Mouse (Mus musculus): Measurements from ENCODE around the gene Kansl2. TPM values are rescaled to one million over a fixed set of nuclear protein-coding genes. Genes with fewer than 3 reads are reported as not detected.

Kansl2 gene
- polyA plus RNA-seq, 1 experiment from 2014 or later = 95.9 TPM

DNA sequence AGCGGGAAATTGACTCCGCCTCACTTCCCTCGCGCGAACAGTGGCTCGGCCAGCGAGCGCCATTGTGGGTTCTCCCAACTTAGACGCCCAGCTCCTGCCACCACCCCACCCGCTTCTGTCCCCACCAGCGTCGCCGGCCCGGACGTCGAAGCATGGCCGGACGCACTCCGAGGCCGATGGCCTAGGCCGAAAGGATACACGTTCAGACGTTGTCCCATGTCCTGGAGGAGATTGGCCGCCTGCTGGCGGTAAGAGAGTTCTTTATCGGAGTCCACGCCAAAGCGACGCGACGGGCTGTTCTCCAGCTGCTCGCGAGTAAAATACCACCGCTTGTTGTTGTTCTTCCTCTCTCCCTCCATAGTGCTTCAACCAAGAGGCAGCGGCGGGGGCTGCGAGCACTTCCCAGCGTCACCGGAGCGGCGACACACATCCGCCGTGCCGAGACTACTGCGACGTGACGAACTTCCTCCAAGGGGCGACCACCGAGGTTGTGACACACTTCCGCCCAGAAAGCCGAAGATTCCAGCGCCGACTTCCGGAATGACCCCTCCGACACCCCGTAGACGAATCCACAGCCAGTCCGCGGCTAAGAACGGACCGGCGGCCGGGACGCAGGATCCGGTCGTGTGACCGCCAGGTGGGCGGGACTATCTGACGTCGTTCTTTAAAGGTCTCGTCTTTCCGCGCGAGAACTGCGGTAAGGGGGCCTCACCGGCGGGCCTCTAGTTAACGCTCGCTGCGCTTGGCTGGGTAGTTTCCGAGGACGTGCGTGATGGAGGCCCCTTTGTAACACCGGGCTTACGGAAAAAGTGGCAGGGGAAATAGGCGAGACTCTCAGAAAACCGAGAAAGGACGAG, 33.4 kb upstream of the Kansl2 start:
- ATAC-seq (ENCODE audit: insufficient number of reproducible peaks, low FRiP score) = peak; percentile 96
- no peaks in the 10 kb centered on the region for H3K9me3 ChIP-seq (replicated peaks)
- WGBS = under 1% methylated on average over 88 of the region's 88 CpGs
- H3K27me3 ChIP-seq (replicated peaks) = no peaks in the 10 kb centered on the region
- H3K9ac ChIP-seq = peak overlapping the region; percentile 97
- H3K4me1 ChIP-seq (replicated peaks) = peaks cover 26% of the 10 kb centered on the region
- H3K36me3 ChIP-seq = peaks cover 21% of the 10 kb centered on the region
- H3K27ac ChIP-seq (ENCODE audit: poor library complexity, severe bottlenecking) = peak overlapping the region; percentile 98
- H3K4me2 ChIP-seq = peak overlapping the region; percentile 94
- peak overlapping the region; percentile 87 for H3K4me3 ChIP-seq

DNA sequence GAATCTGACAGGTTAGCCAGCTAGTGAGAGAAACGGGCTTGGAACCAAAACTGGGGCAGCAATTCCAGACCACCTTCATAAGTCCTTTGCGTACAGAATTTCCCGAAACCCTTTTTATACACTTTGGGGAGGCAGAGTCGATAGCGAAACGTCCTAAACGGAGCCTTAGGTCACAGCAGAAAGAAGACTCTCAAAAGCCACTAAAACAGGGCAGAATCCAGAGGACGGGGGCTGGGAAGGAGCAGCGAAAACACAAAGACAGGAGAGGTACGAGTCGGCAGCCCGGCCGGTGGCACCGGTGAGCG, 32.9 kb upstream of the Kansl2 start:
- peaks cover 23% of the 10 kb centered on the region for H3K36me3 ChIP-seq
- ATAC-seq (ENCODE audit: insufficient number of reproducible peaks, low FRiP score) = no peak
- peak overlapping the region; percentile 81 for H3K4me2 ChIP-seq
- peaks cover 26% of the 10 kb centered on the region for H3K4me1 ChIP-seq (replicated peaks)
- H3K4me3 ChIP-seq = peak overlapping the region; percentile 87
- no peaks in the 10 kb centered on the region for H3K9me3 ChIP-seq (replicated peaks)
- under 1% methylated on average over 15 of the region's 15 CpGs for WGBS
- no peaks in the 10 kb centered on the region for H3K27me3 ChIP-seq (replicated peaks)
- H3K27ac ChIP-seq (ENCODE audit: poor library complexity, severe bottlenecking) = peak overlapping the region; percentile 98
- H3K9ac ChIP-seq = peak overlapping the region; percentile 97

DNA sequence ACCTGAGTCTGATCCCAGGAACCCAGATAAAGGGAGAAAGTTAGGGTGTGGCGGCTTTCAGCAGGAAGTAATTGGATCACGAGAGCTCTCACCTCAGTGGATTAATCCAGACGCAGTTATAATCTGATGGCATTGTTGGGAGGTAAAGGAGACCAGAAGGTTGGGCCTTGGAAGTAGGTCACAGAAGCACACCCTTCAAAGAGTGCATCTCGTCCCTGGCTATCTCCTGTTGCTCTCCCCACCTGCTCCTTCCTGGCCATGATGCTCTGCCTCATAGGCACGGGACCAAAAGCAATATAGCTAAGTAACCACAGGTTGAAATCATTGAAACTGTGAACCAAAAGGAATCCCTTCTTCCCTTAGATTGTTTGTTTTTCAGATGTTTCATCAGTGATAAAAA, 23.1 kb upstream of the Kansl2 start:
- H3K27me3 ChIP-seq (replicated peaks) = no peaks in the 10 kb centered on the region
- whole genome bisulfite sequencing = 84% methylated on average over 5 of the region's 5 CpGs
- no peak for ATAC-seq (ENCODE audit: insufficient number of reproducible peaks, low FRiP score)
- H3K9me3 ChIP-seq (replicated peaks) = no peaks in the 10 kb centered on the region
- H3K4me2 ChIP-seq = no peak overlapping the region
- H3K9ac ChIP-seq = no peak overlapping the region
- H3K27ac ChIP-seq (ENCODE audit: poor library complexity, severe bottlenecking) = no peak overlapping the region
- H3K4me3 ChIP-seq = no peak overlapping the region
- peaks cover 60% of the 10 kb centered on the region for H3K36me3 ChIP-seq
- H3K4me1 ChIP-seq (replicated peaks) = no peaks in the 10 kb centered on the region

DNA sequence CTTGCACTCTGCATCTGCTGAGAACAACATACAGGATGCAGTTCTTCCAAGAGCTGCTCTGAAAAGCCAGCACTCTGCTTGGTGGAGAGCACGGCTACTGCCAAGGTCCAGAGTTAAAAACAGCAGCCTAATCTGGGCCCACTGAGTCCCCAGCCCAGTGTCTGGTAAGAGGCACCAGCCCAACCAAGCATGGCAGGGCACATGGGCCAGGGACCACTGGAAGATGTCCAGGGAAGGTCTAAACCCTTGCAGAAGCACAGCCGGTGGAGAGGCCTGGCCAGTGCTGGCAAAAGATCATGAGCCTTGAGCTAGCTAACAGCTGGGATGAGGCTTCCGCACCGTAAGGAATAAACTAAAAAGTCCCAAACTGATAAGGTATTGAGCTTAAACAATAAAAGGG, 21.8 kb upstream of the Kansl2 start:
- H3K36me3 ChIP-seq = peaks cover 69% of the 10 kb centered on the region
- H3K4me1 ChIP-seq (replicated peaks) = no peaks in the 10 kb centered on the region
- H3K4me3 ChIP-seq = no peak overlapping the region
- no peaks in the 10 kb centered on the region for H3K9me3 ChIP-seq (replicated peaks)
- no peak for ATAC-seq (ENCODE audit: insufficient number of reproducible peaks, low FRiP score)
- WGBS = 90% methylated on average over 4 of the region's 4 CpGs
- no peak overlapping the region for H3K4me2 ChIP-seq
- H3K27ac ChIP-seq (ENCODE audit: poor library complexity, severe bottlenecking) = no peak overlapping the region
- no peak overlapping the region for H3K9ac ChIP-seq
- H3K27me3 ChIP-seq (replicated peaks) = no peaks in the 10 kb centered on the region

DNA sequence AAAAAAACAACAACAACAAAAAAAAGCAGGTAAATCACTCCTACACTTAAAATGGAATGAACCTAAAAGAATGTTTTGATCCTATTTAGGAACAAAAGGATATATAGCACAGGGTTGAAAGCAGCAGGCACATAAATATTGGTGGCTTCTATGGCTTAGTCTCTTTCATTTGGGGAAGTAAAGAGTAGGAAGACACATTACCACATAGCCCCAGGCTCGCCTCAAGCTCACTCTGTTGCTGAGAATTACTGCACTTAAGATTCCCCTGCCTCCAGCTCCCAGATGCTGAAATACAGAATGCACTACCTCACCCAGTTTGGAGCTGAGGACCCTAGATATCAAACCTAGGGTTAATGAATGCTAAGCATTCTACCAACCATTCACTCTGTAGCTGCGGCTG, 18.7 kb upstream of the Kansl2 start:
- Histone ChIP-seq H3K9ac (no peak overlapping the region), H3K27me3 (replicated peaks) (no peaks in the 10 kb centered on the region), H3K4me2 (no peak overlapping the region), H3K36me3 (peaks cover 73% of the 10 kb centered on the region), H3K9me3 (replicated peaks) (no peaks in the 10 kb centered on the region), H3K4me1 (replicated peaks) (no peaks in the 10 kb centered on the region), H3K4me3 (no peak overlapping the region), H3K27ac (ENCODE audit: poor library complexity, severe bottlenecking) (no peak overlapping the region)
- no peak for ATAC-seq (ENCODE audit: insufficient number of reproducible peaks, low FRiP score)
- 85% methylated on average over 2 of the region's 2 CpGs for WGBS

DNA sequence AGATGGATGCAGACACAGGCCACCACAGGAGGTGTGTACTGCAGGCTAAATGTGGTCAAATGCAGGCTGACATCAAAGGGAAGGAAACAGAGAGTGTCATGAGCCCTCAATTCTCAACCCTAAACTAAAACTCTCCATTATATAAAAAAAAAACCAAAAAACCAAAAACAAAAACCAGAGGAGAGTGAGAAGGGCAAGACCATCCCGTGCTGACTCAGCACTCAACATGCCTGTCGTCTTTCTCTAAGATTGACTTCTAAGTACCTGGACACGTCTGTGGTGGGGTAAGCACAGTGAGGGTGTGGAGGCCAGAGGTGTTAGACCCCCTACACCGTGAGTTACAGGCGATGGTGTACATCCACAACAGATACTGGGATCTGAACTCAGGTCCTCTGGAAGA, 12.8 kb upstream of the Kansl2 start:
- H3K4me2 ChIP-seq = no peak overlapping the region
- H3K9me3 ChIP-seq (replicated peaks) = no peaks in the 10 kb centered on the region
- ATAC-seq (ENCODE audit: insufficient number of reproducible peaks, low FRiP score) = no peak
- H3K27ac ChIP-seq (ENCODE audit: poor library complexity, severe bottlenecking) = no peak overlapping the region
- WGBS = 90% methylated on average over 5 of the region's 5 CpGs
- H3K9ac ChIP-seq = no peak overlapping the region
- no peaks in the 10 kb centered on the region for H3K4me1 ChIP-seq (replicated peaks)
- H3K36me3 ChIP-seq = peaks cover 88% of the 10 kb centered on the region
- no peaks in the 10 kb centered on the region for H3K27me3 ChIP-seq (replicated peaks)
- no peak overlapping the region for H3K4me3 ChIP-seq

DNA sequence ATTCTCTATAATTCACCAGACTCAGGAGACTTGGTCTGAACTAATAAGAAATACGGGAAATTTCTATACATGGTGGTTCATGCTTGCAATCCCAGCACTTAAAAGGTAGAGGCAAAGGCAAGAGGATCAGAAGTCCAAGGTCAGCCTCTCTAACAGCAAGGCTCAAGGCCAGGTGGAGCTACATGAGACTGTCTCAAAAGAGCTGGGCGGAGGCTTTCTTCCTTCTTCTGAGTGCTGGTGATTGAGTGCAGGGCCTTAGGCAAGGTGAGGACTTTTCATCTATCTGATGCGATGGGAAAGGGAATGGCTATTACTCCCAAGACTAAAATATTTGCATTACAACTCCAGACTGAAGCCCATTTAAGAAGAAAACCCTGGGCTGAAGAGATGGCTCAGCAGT, 11.1 kb upstream of the Kansl2 start:
- no peak for ATAC-seq (ENCODE audit: insufficient number of reproducible peaks, low FRiP score)
- H3K4me1 ChIP-seq (replicated peaks) = no peaks in the 10 kb centered on the region
- H3K36me3 ChIP-seq = peaks cover 77% of the 10 kb centered on the region
- no peaks in the 10 kb centered on the region for H3K27me3 ChIP-seq (replicated peaks)
- no peak overlapping the region for H3K9ac ChIP-seq
- no peaks in the 10 kb centered on the region for H3K9me3 ChIP-seq (replicated peaks)
- H3K27ac ChIP-seq (ENCODE audit: poor library complexity, severe bottlenecking) = no peak overlapping the region
- no peak overlapping the region for H3K4me2 ChIP-seq
- no peak overlapping the region for H3K4me3 ChIP-seq
- WGBS = 92% methylated on average over 3 of the region's 3 CpGs

DNA sequence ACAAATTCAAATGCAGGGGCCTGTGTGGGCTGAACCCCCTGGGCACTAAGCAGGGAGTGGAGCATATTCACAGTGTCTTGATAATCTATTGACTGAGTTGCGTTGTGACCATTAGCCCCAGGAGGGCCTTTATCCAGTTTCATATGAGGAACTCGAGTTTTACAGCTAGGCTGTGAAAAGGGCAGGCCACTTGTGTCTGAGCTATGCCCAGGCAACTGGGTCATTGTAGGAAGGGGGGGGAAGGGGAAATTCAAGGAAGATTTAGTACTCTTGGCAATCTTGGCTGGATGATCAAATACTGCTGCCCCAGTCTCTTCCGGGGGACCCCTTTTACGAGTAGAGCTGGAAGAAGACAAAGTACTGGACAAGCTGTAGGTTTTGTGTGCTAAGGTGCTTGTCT, 9.3 kb upstream of the Kansl2 start:
- no peak overlapping the region for H3K4me2 ChIP-seq
- H3K9me3 ChIP-seq (replicated peaks) = no peaks in the 10 kb centered on the region
- no peak overlapping the region for H3K4me3 ChIP-seq
- H3K27ac ChIP-seq (ENCODE audit: poor library complexity, severe bottlenecking) = no peak overlapping the region
- H3K4me1 ChIP-seq (replicated peaks) = no peaks in the 10 kb centered on the region
- no peak for ATAC-seq (ENCODE audit: insufficient number of reproducible peaks, low FRiP score)
- peaks cover 72% of the 10 kb centered on the region for H3K36me3 ChIP-seq
- 90% methylated on average over 4 of the region's 4 CpGs for WGBS
- no peaks in the 10 kb centered on the region for H3K27me3 ChIP-seq (replicated peaks)
- no peak overlapping the region for H3K9ac ChIP-seq

DNA sequence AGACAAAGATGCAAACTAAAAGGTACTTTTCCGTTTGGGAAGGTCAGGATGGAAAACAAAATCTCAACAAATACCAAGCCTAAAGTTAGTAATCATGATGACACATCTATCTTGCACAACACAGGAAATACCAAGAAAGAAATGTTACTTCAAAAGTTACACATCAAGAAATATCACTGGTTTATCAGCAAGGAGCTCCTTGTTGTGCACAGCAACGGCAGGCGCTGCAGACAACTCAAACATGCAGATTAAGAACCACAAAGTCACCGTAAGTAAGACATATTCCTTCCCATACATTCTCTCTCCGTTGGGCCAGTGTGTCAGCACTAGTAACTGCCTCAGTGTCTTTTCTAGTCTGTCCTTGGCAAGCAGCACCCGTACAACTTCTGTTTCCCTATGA, 7.0 kb upstream of the Kansl2 start:
- WGBS = 84% methylated on average over 6 of the region's 6 CpGs
- no peak for ATAC-seq (ENCODE audit: insufficient number of reproducible peaks, low FRiP score)
- Histone ChIP-seq H3K27ac (ENCODE audit: poor library complexity, severe bottlenecking) (no peak overlapping the region), H3K9me3 (replicated peaks) (no peaks in the 10 kb centered on the region), H3K27me3 (replicated peaks) (no peaks in the 10 kb centered on the region), H3K4me2 (no peak overlapping the region), H3K4me3 (no peak overlapping the region), H3K9ac (no peak overlapping the region), H3K4me1 (replicated peaks) (no peaks in the 10 kb centered on the region), H3K36me3 (peaks cover 53% of the 10 kb centered on the region)

DNA sequence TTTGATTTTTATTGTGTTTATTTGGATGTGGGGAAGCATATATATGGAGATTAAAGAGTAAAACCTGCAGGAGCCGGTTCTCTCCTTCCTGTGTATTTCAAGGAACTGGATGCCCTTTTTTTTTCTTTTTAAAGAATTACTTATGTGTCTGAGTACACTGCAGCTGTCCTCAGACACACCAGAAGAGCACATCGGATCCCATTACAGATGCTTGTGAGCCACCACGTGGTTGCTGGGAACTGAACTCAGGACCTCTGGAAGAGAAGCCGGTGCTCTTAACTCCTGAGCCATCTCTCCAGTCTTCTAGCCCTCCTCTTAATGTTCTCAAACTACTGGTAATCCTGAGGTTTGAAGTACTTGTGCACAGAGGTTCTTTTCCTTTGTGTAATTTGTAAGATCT, 3.9 kb upstream of the Kansl2 start:
- Histone ChIP-seq H3K27me3 (replicated peaks) (no peaks in the 10 kb centered on the region), H3K9me3 (replicated peaks) (no peaks in the 10 kb centered on the region), H3K4me3 (no peak overlapping the region), H3K9ac (no peak overlapping the region), H3K4me1 (replicated peaks) (peaks cover 1% of the 10 kb centered on the region; the same call in 1 of the 2 replicates), H3K36me3 (peaks cover 24% of the 10 kb centered on the region), H3K4me2 (no peak overlapping the region), H3K27ac (ENCODE audit: poor library complexity, severe bottlenecking) (no peak overlapping the region)
- no peak for ATAC-seq (ENCODE audit: insufficient number of reproducible peaks, low FRiP score)
- 71% methylated on average over 4 of the region's 4 CpGs for WGBS

DNA sequence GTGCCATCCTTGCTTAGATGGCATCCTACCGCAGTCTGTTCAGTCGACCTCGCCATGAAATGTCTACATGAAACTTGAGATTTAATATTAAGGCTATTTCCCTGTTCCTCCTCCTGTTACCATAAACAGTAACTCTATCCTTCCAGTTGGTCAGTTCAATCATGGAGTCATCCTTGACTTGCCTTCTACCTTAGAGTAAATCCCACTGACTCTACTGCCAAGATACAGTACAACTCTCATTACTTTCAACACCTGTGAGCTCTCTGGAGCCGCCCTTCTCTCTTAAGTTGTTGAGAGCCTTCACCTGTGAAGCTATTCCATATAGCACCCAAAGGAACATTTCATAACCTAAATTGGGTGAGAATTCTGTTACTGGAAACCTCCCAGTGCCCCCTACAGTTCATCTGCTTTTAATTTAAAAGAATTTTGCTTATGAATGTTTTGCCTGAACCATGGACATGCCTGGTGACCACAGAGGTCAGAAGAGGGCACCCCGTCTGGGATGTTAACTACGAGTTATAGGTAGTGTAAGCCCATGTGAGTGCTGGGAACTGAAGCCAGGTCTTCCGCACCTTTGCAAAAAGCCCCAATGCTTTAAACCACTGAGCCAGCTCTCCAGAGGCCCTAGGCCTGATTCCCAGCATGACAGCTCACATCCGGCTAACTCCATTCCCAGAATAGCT, 2.9 kb upstream of the Kansl2 start:
- ATAC-seq (ENCODE audit: insufficient number of reproducible peaks, low FRiP score) = no peak
- H3K36me3 ChIP-seq = peaks cover 15% of the 10 kb centered on the region
- WGBS = 89% methylated on average over 8 of the region's 8 CpGs

More for the DNA sequence above, 2.9 kb upstream of the Kansl2 start:
- Histone ChIP-seq H3K4me2 (no peak overlapping the region), H3K9me3 (replicated peaks) (no peaks in the 10 kb centered on the region), H3K27me3 (replicated peaks) (no peaks in the 10 kb centered on the region), H3K9ac (no peak overlapping the region), H3K4me1 (replicated peaks) (peaks cover 9% of the 10 kb centered on the region), H3K27ac (ENCODE audit: poor library complexity, severe bottlenecking) (no peak overlapping the region), H3K4me3 (no peak overlapping the region)

Measured in heart, embryonic 12.5 days (tissue).